Comparison of ENCODE assay signal across 17 mouse cellular contexts in genomic region chr2:84266158-84266557, GRCm38 (mm10).
A peak's percentile ranks its signal among the peaks of the same experiment; 100 is the strongest.
DNase-seq lines count a peak whose midpoint lies in the region; ATAC-seq and TF ChIP-seq lines count a peak whose summit lies in the region.
"Had no signal": no experiment of that assay in that cellular context is flagged by ENCODE, and none has a peak within 500 bp of the region (broad histone marks: within the 10 kb centered on the region; RNA-seq: fewer than 3 reads in every experiment).

No protein-coding gene starts in this region.

- H3ac ChIP-seq in C2C12 (ENCODE audit: control insufficient read depth, insufficient read length, low read depth): no peak overlapping the region

- no peaks in the 10 kb centered on the region for H3K79me2 ChIP-seq in C2C12 (ENCODE audit: control insufficient read depth, insufficient read depth)

- 18% methylated on average over 4 of the region's 4 CpGs for WGBS in intestine, embryonic 16.5 days
- 11% methylated on average over 4 of the region's 4 CpGs for WGBS in intestine, embryonic 15.5 days
- WGBS in limb, embryonic 13.5 days: 13% methylated on average over 4 of the region's 4 CpGs
- WGBS in heart, embryonic 12.5 days: 59% methylated on average over 4 of the region's 4 CpGs

- no peaks in the 10 kb centered on the region for H3K4me1 ChIP-seq in intestine, embryonic 16.5 days (ENCODE audit: control insufficient read depth, insufficient read depth, low read length)
- no peaks in the 10 kb centered on the region for H3K4me1 ChIP-seq in intestine, embryonic 15.5 days (replicated peaks)
- H3K4me1 ChIP-seq in limb, embryonic 13.5 days: peaks cover 6% of the 10 kb centered on the region; the same call in 1 of the 2 replicates
- H3K4me1 ChIP-seq in heart, embryonic 12.5 days (replicated peaks): no peaks in the 10 kb centered on the region; the same call in 1 of the 2 replicates
- H3K4me1 ChIP-seq: limb, embryonic 15.5 days had no signal

- no peak overlapping the region for H3K27ac ChIP-seq in intestine, embryonic 16.5 days (ENCODE audit: low read length)
- H3K27ac ChIP-seq in intestine, embryonic 15.5 days: no peak overlapping the region
- no peak overlapping the region for H3K27ac ChIP-seq in limb, embryonic 13.5 days
- H3K27ac ChIP-seq in heart, embryonic 12.5 days (ENCODE audit: poor library complexity, severe bottlenecking): no peak overlapping the region
- H3K27ac ChIP-seq: heart, embryonic 13.5 days; hindbrain, postnatal 0 days; limb, embryonic 15.5 days had no signal

- no peaks in the 10 kb centered on the region for H3K36me3 ChIP-seq in intestine, embryonic 16.5 days (ENCODE audit: control insufficient read depth, insufficient read depth, low read length)
- no peaks in the 10 kb centered on the region for H3K36me3 ChIP-seq in intestine, embryonic 15.5 days
- H3K36me3 ChIP-seq in C2C12 (ENCODE audit: control insufficient read depth, insufficient read depth): no peaks in the 10 kb centered on the region
- no peaks in the 10 kb centered on the region for H3K36me3 ChIP-seq in limb, embryonic 13.5 days
- H3K36me3 ChIP-seq in heart, embryonic 12.5 days: no peaks in the 10 kb centered on the region
- H3K36me3 ChIP-seq: heart, embryonic 13.5 days; limb, embryonic 15.5 days had no signal

- no peaks in the 10 kb centered on the region for H3K79me3 ChIP-seq in C2C12 (ENCODE audit: low read depth)

- no peaks in the 10 kb centered on the region for H3K27me3 ChIP-seq in intestine, embryonic 16.5 days (replicated peaks; ENCODE audit: control insufficient read depth, insufficient read depth, low read length)
- no peaks in the 10 kb centered on the region for H3K27me3 ChIP-seq in intestine, embryonic 15.5 days (replicated peaks)
- H3K27me3 ChIP-seq in C2C12 (ENCODE audit: control insufficient read depth, insufficient read depth, insufficient read length): no peaks in the 10 kb centered on the region
- no peaks in the 10 kb centered on the region for H3K27me3 ChIP-seq in limb, embryonic 13.5 days
- no peaks in the 10 kb centered on the region for H3K27me3 ChIP-seq in heart, embryonic 12.5 days (replicated peaks)
- H3K27me3 ChIP-seq: heart, embryonic 13.5 days; limb, embryonic 15.5 days; megakaryocyte, embryonic 14.5 days had no signal

- ATAC-seq in intestine, embryonic 16.5 days: peak; percentile 36; the same call in 1 of the 2 replicates
- ATAC-seq in intestine, embryonic 15.5 days: no peak
- ATAC-seq in limb, embryonic 13.5 days (ENCODE audit: low FRiP score, low read depth): peak; percentile 72
- no peak for ATAC-seq in heart, embryonic 12.5 days (ENCODE audit: insufficient number of reproducible peaks, low FRiP score)
- ATAC-seq: hindbrain, postnatal 0 days; liver, postnatal 0 days had no signal

- H3K9me3 ChIP-seq in intestine, embryonic 16.5 days (ENCODE audit: control insufficient read depth, low read length): no peaks in the 10 kb centered on the region
- H3K9me3 ChIP-seq in intestine, embryonic 15.5 days: no peaks in the 10 kb centered on the region
- H3K9me3 ChIP-seq in limb, embryonic 13.5 days: no peaks in the 10 kb centered on the region
- H3K9me3 ChIP-seq in heart, embryonic 12.5 days (replicated peaks): no peaks in the 10 kb centered on the region
- H3K9me3 ChIP-seq: heart, embryonic 13.5 days; limb, embryonic 15.5 days; megakaryocyte, embryonic 14.5 days had no signal

- no peak overlapping the region for H3K4me3 ChIP-seq in intestine, embryonic 16.5 days (ENCODE audit: low read length)
- H3K4me3 ChIP-seq in intestine, embryonic 15.5 days (replicated peaks): no peak overlapping the region
- no peak overlapping the region for H3K4me3 ChIP-seq in C2C12 (ENCODE audit: insufficient read depth, poor library complexity, severe bottlenecking)
- no peak overlapping the region for H3K4me3 ChIP-seq in limb, embryonic 13.5 days
- no peak overlapping the region for H3K4me3 ChIP-seq in heart, embryonic 12.5 days
- H3K4me3 ChIP-seq: heart, embryonic 13.5 days; limb, embryonic 15.5 days; megakaryocyte, embryonic 14.5 days had no signal

- peak; percentile 37 for DNase-seq in embryo, embryonic 11.5 days (ENCODE audit: low read depth, low spot score)
- no peak for DNase-seq in urinary bladder, postnatal 4 days (ENCODE audit: low spot score in 2 of 2)
- no peak for DNase-seq in cerebellum, postnatal 4 days (ENCODE audit: low spot score in 2 of 2)
- DNase-seq: cerebellum, adult 18-20 months; cerebellum, postnatal 36 days; liver, postnatal 0 days; lung, postnatal 14 days; thymus, postnatal 25 days had no signal

- no peak overlapping the region for H3K9ac ChIP-seq in intestine, embryonic 16.5 days (ENCODE audit: low read depth, low read length)
- H3K9ac ChIP-seq in intestine, embryonic 15.5 days: no peak overlapping the region
- H3K9ac ChIP-seq in limb, embryonic 13.5 days: no peak overlapping the region
- no peak overlapping the region for H3K9ac ChIP-seq in heart, embryonic 12.5 days
- H3K9ac ChIP-seq: heart, embryonic 13.5 days; limb, embryonic 15.5 days; liver, postnatal 0 days had no signal

- no peak overlapping the region for H3K4me2 ChIP-seq in intestine, embryonic 16.5 days (ENCODE audit: low read depth, low read length)
- H3K4me2 ChIP-seq in intestine, embryonic 15.5 days (replicated peaks): no peak overlapping the region
- no peak overlapping the region for H3K4me2 ChIP-seq in limb, embryonic 13.5 days (replicated peaks)
- no peak overlapping the region for H3K4me2 ChIP-seq in heart, embryonic 12.5 days
- H3K4me2 ChIP-seq: heart, embryonic 13.5 days; limb, embryonic 15.5 days had no signal

- no peak for TF ChIP-seq CTCF in C2C12 (IDR thresholded peaks at IDR 0.05; ENCODE audit: control insufficient read depth, insufficient read depth, insufficient read length)

TF ChIP-seq in C2C12, 6 proteins besides CTCF, POLR2A, EP300 and RAD21:
- TF ChIP-seq FOSL1 (IDR thresholded peaks at IDR 0.05; ENCODE audit: insufficient read depth, low read length, poor library complexity, severe bottlenecking): no peak
- TF ChIP-seq USF1 (IDR thresholded peaks at IDR 0.05; ENCODE audit: low read depth): peak; percentile 54
- no peak for TF ChIP-seq MAX (IDR thresholded peaks at IDR 0.05)
- TF ChIP-seq MYOG (IDR thresholded peaks at IDR 0.05; ENCODE audit: control insufficient read depth, extremely low read depth, insufficient read length): no peak
- TF ChIP-seq CEBPB (IDR thresholded peaks at IDR 0.05; ENCODE audit: low read depth): no peak
- TF ChIP-seq MYOD1 (IDR thresholded peaks at IDR 0.05; ENCODE audit: control insufficient read depth, insufficient read length, low read depth): peak; percentile 53

Comparison
In these comparisons a context has a peak if more than half of its experiments do, and no peak if none do; other contexts are left out.
1. ATAC-seq: peak in intestine, embryonic 16.5 days (single experiment) and limb, embryonic 13.5 days (single experiment); none in intestine, embryonic 15.5 days (single experiment) and heart, embryonic 12.5 days (single experiment).